ENCODE assay signal across 11 mouse cellular contexts in the genomic region with DNA sequence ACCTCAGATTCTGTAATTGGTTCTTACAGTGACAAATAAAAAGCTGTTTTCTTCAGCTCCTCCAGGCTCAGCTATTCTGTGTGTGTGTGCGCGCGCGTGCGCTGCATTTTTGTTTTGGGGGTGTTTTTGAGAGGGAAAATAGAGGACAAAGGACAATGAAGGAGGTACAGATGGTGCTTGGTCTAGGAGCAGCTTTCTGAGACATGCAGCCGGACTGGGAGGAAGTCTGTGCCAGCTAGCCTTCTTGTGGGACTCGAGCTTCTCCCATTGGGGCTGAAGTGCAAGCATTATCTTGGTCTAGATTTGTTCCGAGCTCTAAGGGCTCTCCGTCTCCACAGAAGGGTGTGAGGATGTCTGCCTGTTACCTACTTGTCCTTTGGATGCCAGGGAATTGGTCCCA. TPM values are rescaled to one million over a fixed set of nuclear protein-coding genes. Genes with fewer than 3 reads are reported as not detected.
DNase-seq lines count a peak whose midpoint lies in the region; ATAC-seq and TF ChIP-seq lines count a peak whose summit lies in the region.
"Had no signal": no experiment of that assay in that cellular context is flagged by ENCODE, and none has a peak within 500 bp of the region (broad histone marks: within the 10 kb centered on the region; RNA-seq: fewer than 3 reads in every experiment).

No protein-coding gene starts in this region.

- DNase-seq in right cerebral cortex, postnatal 4 days, result peak; percentile 25
- no peak for DNase-seq in right cerebral cortex, postnatal 36 days (ENCODE audit: low spot score in 2 of 2)
- no peak for DNase-seq in cerebellum, adult 11-12 months
- DNase-seq: layer of hippocampus, postnatal 36 days; right cerebral cortex, postnatal 14 days had no signal

- no peak for TF ChIP-seq POLR2A in olfactory bulb, adult 2 months (IDR thresholded peaks at IDR 0.05; ENCODE audit: insufficient read depth, low read depth, low read length)

- H3K4me2 ChIP-seq in liver, embryonic 12.5 days, result peak overlapping the region; percentile 85

- TF ChIP-seq CTCF in olfactory bulb, adult 2 months (IDR thresholded peaks at IDR 0.05; ENCODE audit: insufficient read depth, low read depth, low read length), result no peak

- no peak for ATAC-seq in erythroblast, adult 5-6 weeks (replicated peaks; ENCODE audit: low FRiP score, poor library complexity, severe bottlenecking)
- ATAC-seq in liver, embryonic 12.5 days, result no peak
- no peak for ATAC-seq in erythroid progenitor cell, adult 5-6 weeks (replicated peaks; ENCODE audit: low FRiP score, poor library complexity, severe bottlenecking)
- ATAC-seq: Patski had no signal

- no peaks in the 10 kb centered on the region for H3K27me3 ChIP-seq in erythroblast, embryonic 14.5 days (ENCODE audit: control insufficient read depth)
- H3K27me3 ChIP-seq in liver, embryonic 12.5 days (replicated peaks), result no peaks in the 10 kb centered on the region
- H3K27me3 ChIP-seq: Patski had no signal

- 85% methylated on average over 9 of the region's 9 CpGs for WGBS in liver, embryonic 12.5 days (ENCODE audit: insufficient replicate concordance)
- 37% methylated on average over 9 of the region's 9 CpGs for whole genome bisulfite sequencing in olfactory bulb, adult 2 months

- H3K4me1 ChIP-seq in erythroblast, embryonic 14.5 days (ENCODE audit: control insufficient read depth), result peaks cover 55% of the 10 kb centered on the region
- peaks cover 53% of the 10 kb centered on the region for H3K4me1 ChIP-seq in liver, embryonic 12.5 days
- no peaks in the 10 kb centered on the region for H3K4me1 ChIP-seq in olfactory bulb, adult 2 months (ENCODE audit: control insufficient read depth, insufficient read depth, low read length)

- H3K4me3 ChIP-seq in erythroblast, embryonic 14.5 days (replicated peaks), result peak overlapping the region; percentile 12
- no peak overlapping the region for H3K4me3 ChIP-seq in liver, embryonic 12.5 days
- H3K4me3 ChIP-seq in olfactory bulb, adult 2 months (ENCODE audit: insufficient read depth, low read depth, low read length), result no peak overlapping the region

- H3K9ac ChIP-seq in liver, embryonic 12.5 days, result peak overlapping the region; percentile 80; the same call in 1 of the 2 replicates

- H3K9me3 ChIP-seq in erythroblast, embryonic 14.5 days (ENCODE audit: control insufficient read depth, low read length), result no peaks in the 10 kb centered on the region
- no peaks in the 10 kb centered on the region for H3K9me3 ChIP-seq in liver, embryonic 12.5 days (replicated peaks)

- H3K27ac ChIP-seq in liver, embryonic 12.5 days, result peak overlapping the region; percentile 82
- peak overlapping the region; percentile 49; the same call in 1 of the 2 replicates for H3K27ac ChIP-seq in olfactory bulb, adult 2 months (ENCODE audit: insufficient read depth, low read depth, low read length)

- peaks cover 80% of the 10 kb centered on the region for H3K36me3 ChIP-seq in erythroblast, embryonic 14.5 days (ENCODE audit: control insufficient read depth)
- peaks cover 78% of the 10 kb centered on the region for H3K36me3 ChIP-seq in liver, embryonic 12.5 days

RNA-seq across cellular contexts. Expression of a gene that starts 1.4 kb away (rescaled TPM):
- 1.6 TPM in 2 replicates for polyA plus RNA-seq in erythroblast, embryonic 14.5 days (2012)
- 1.0 and 2.7 TPM in 2 replicates for total RNA-seq in erythroblast, adult 5-6 weeks (2015; ENCODE audit: low replicate concordance)
- total RNA-seq in erythroblast, adult 5-6 weeks (2017; ENCODE audit: low replicate concordance), result 2.3 and 6.8 TPM in 2 replicates
- 26.0 and 27.7 TPM in 2 replicates for polyA plus RNA-seq in liver, embryonic 12.5 days (2016; fragmentation: Nextera tagmentation; extraction: Ambion mirVana)
- polyA plus RNA-seq in olfactory bulb, adult 2 months (2012; ENCODE audit: insufficient read depth, insufficient read length, low replicate concordance, missing spikeins), result not detected in 2 replicates
- total RNA-seq in erythroid progenitor cell, adult 5-6 weeks (2015; ENCODE audit: low replicate concordance), result 0.84 and 3.2 TPM in 2 replicates
- 3.7 and 4.4 TPM in 2 replicates for total RNA-seq in erythroid progenitor cell, adult 5-6 weeks (2017; ENCODE audit: low replicate concordance)

RNA-seq across cellular contexts. Expression of a gene that starts 10.6 kb away (rescaled TPM):
- 2.2 and 3.4 TPM in 2 replicates for polyA plus RNA-seq in erythroblast, embryonic 14.5 days (2012)
- total RNA-seq in erythroblast, adult 5-6 weeks (2015; ENCODE audit: low replicate concordance), result 16.9 and 22.8 TPM in 2 replicates
- total RNA-seq in erythroblast, adult 5-6 weeks (2017; ENCODE audit: low replicate concordance), result 39.5 and 54.4 TPM in 2 replicates
- polyA plus RNA-seq in liver, embryonic 12.5 days (2016; fragmentation: Nextera tagmentation; extraction: Ambion mirVana), result 138 and 140 TPM in 2 replicates
- not detected in 2 replicates for polyA plus RNA-seq in olfactory bulb, adult 2 months (2012; ENCODE audit: insufficient read depth, insufficient read length, low replicate concordance, missing spikeins)
- 59.9 and 70.3 TPM in 2 replicates for total RNA-seq in erythroid progenitor cell, adult 5-6 weeks (2015; ENCODE audit: low replicate concordance)
- 84.2 and 125 TPM in 2 replicates for total RNA-seq in erythroid progenitor cell, adult 5-6 weeks (2017; ENCODE audit: low replicate concordance)

RNA-seq across cellular contexts. Expression of a gene that starts 14.6 kb away (rescaled TPM):
- 5.4 and 8.2 TPM in 2 replicates for polyA plus RNA-seq in erythroblast, embryonic 14.5 days (2012)
- total RNA-seq in erythroblast, adult 5-6 weeks (2015; ENCODE audit: low replicate concordance), result 181 and 213 TPM in 2 replicates
- 105 and 149 TPM in 2 replicates for total RNA-seq in erythroblast, adult 5-6 weeks (2017; ENCODE audit: low replicate concordance)
- polyA plus RNA-seq in liver, embryonic 12.5 days (2016; fragmentation: Nextera tagmentation; extraction: Ambion mirVana), result 358 and 366 TPM in 2 replicates
- 678 TPM in 1 of 2 replicates, not detected in the other for polyA plus RNA-seq in olfactory bulb, adult 2 months (2012; ENCODE audit: insufficient read depth, insufficient read length, low replicate concordance, missing spikeins)
- total RNA-seq in erythroid progenitor cell, adult 5-6 weeks (2015; ENCODE audit: low replicate concordance), result 198 and 228 TPM in 2 replicates
- total RNA-seq in erythroid progenitor cell, adult 5-6 weeks (2017; ENCODE audit: low replicate concordance), result 92.0 and 153 TPM in 2 replicates

RNA-seq across cellular contexts. Expression of a gene that starts 22.9 kb away (rescaled TPM):
- polyA plus RNA-seq in erythroblast, embryonic 14.5 days (2012), result 1.3 and 1.4 TPM in 2 replicates
- total RNA-seq in erythroblast, adult 5-6 weeks (2015; ENCODE audit: low replicate concordance), result 1.7 and 4.8 TPM in 2 replicates
- 6.3 and 8.3 TPM in 2 replicates for total RNA-seq in erythroblast, adult 5-6 weeks (2017; ENCODE audit: low replicate concordance)
- polyA plus RNA-seq in liver, embryonic 12.5 days (2016; fragmentation: Nextera tagmentation; extraction: Ambion mirVana), result 21.3 and 23.0 TPM in 2 replicates
- not detected in 2 replicates for polyA plus RNA-seq in olfactory bulb, adult 2 months (2012; ENCODE audit: insufficient read depth, insufficient read length, low replicate concordance, missing spikeins)
- 6.5 and 9.6 TPM in 2 replicates for total RNA-seq in erythroid progenitor cell, adult 5-6 weeks (2015; ENCODE audit: low replicate concordance)
- total RNA-seq in erythroid progenitor cell, adult 5-6 weeks (2017; ENCODE audit: low replicate concordance), result 7.1 and 14.0 TPM in 2 replicates

RNA-seq across cellular contexts. Expression of a gene that starts 23.1 kb away (rescaled TPM):
- 0.42 and 0.57 TPM in 2 replicates for polyA plus RNA-seq in erythroblast, embryonic 14.5 days (2012)
- 1.2 TPM in 1 of 2 replicates, not detected in the other for total RNA-seq in erythroblast, adult 5-6 weeks (2015; ENCODE audit: low replicate concordance)
- total RNA-seq in erythroblast, adult 5-6 weeks (2017; ENCODE audit: low replicate concordance), result 1.7 and 3.0 TPM in 2 replicates
- 3.0 and 3.4 TPM in 2 replicates for polyA plus RNA-seq in liver, embryonic 12.5 days (2016; fragmentation: Nextera tagmentation; extraction: Ambion mirVana)
- not detected in 2 replicates for polyA plus RNA-seq in olfactory bulb, adult 2 months (2012; ENCODE audit: insufficient read depth, insufficient read length, low replicate concordance, missing spikeins)
- total RNA-seq in erythroid progenitor cell, adult 5-6 weeks (2015; ENCODE audit: low replicate concordance), result not detected in 2 replicates
- total RNA-seq in erythroid progenitor cell, adult 5-6 weeks (2017; ENCODE audit: low replicate concordance), result not detected in 2 replicates

Comparison
In these comparisons a context has a peak if more than half of its experiments do, and no peak if none do; other contexts are left out.
1. RNA of a gene that starts 1.4 kb away (polyA plus RNA-seq): 26.0 to 27.7 TPM in liver, embryonic 12.5 days; 1.6 TPM in erythroblast, embryonic 14.5 days and not detected in olfactory bulb, adult 2 months; every median in the first group is over 10 times any median in the second.